Mouse (Mus musculus): Measurements from ENCODE around the gene Kcns3. TPM values are rescaled to one million over a fixed set of nuclear protein-coding genes. Genes with fewer than 3 reads are reported as not detected.

Gene Kcns3
- polyA plus RNA-seq, 1 experiment from 2014 or later = 0.41 TPM

- Histone ChIP-seq H3K4me3 (ENCODE audit: low read depth, low read length) (no peak overlapping the region), H3K4me1 (ENCODE audit: control insufficient read depth, insufficient read depth, low read length) (no peaks in the 10 kb centered on the region), H3K27me3 (ENCODE audit: control insufficient read depth, insufficient read depth, low read length) (no peaks in the 10 kb centered on the region), H3K9ac (ENCODE audit: low read length) (no peak overlapping the region), H3K4me2 (ENCODE audit: low read depth, severe bottlenecking) (no peak overlapping the region), H3K27ac (replicated peaks; ENCODE audit: low read depth, low read length) (no peak overlapping the region), H3K9me3 (ENCODE audit: control insufficient read depth, low read length) (no peaks in the 10 kb centered on the region), H3K36me3 (ENCODE audit: control insufficient read depth, insufficient read depth, low read length) (no peaks in the 10 kb centered on the region)
- DNase-seq (ENCODE audit: low spot score) (no peak), ATAC-seq (ENCODE audit: insufficient number of reproducible peaks, low FRiP score, low TSS enrichment, low read depth) (no peak)
Measured at GRCm38 (mm10) chr12:11041821-11042220, 109.0 kb downstream of the Kcns3 start.

Other genes with a start within 250 kb of the Kcns3 start
- 0.34 TPM in 1 of 2 replicates, not detected in the other for gene Msgn1, start 57.9 kb upstream of the Kcns3 start, polyA plus RNA-seq (2014; fragmentation: Nextera tagmentation; extraction: Ambion mirVana)
- gene Gen1, start 114.7 kb upstream of the Kcns3 start, polyA plus RNA-seq (2014; fragmentation: Nextera tagmentation; extraction: Ambion mirVana) = 14.9 and 19.3 TPM in 2 replicates
- gene Smc6, start 114.8 kb upstream of the Kcns3 start, polyA plus RNA-seq (2014; fragmentation: Nextera tagmentation; extraction: Ambion mirVana) = 138 and 143 TPM in 2 replicates